Mouse (Mus musculus) forebrain, embryonic 14.5 days (tissue): ENCODE measurements around the gene Gpnmb. TPM values are rescaled to one million over a fixed set of nuclear protein-coding genes. Genes with fewer than 3 reads are reported as not detected.

Experiments
- ATAC-seq: fragments of 200-750 bp; cut with Nextera tagmentation; 2 replicates; pipeline ENCODE4 v1.8.0; 2017; ENCODE audit warnings: mild to moderate bottlenecking, moderate library complexity
- DNase-seq: peaks from one replicate; pipeline ENCODE4 v3.0.0-alpha.2; 2015; ENCODE audit warnings: low spot score
- H3K27ac ChIP-seq: fragments of 300-500 bp; sonication (generic); 2 replicates; pipeline ENCODE4 v1.5.1; 2014; ENCODE audit warnings: low read depth, mild to moderate bottlenecking, control low read depth, low read length, moderate library complexity
- H3K27me3 ChIP-seq: fragments of 300-500 bp; sonication (generic); replicated peaks from 2 replicates; pipeline ENCODE4 v1.6.1; 2014; ENCODE audit warnings: low read length, control low read depth, mixed read lengths; ENCODE audit not compliant: control insufficient read depth, insufficient read depth
- H3K36me3 ChIP-seq: fragments of 300-500 bp; sonication (generic); 2 replicates; pipeline ENCODE4 v1.6.1; 2014; ENCODE audit warnings: low read length, control low read depth; ENCODE audit not compliant: control insufficient read depth, insufficient read depth
- H3K4me1 ChIP-seq: fragments of 300-500 bp; sonication (generic); 2 replicates; pipeline ENCODE4 v1.6.1; 2014; ENCODE audit warnings: antibody characterized with exemption, low read length, control low read depth; ENCODE audit not compliant: control insufficient read depth, insufficient read depth
- H3K4me2 ChIP-seq: fragments of 300-500 bp; sonication (generic); 2 replicates; pipeline ENCODE4 v1.6.1; 2014; ENCODE audit warnings: mild to moderate bottlenecking, control low read depth, low read length
- H3K4me3 ChIP-seq: fragments of 300-500 bp; sonication (generic); 2 replicates; pipeline ENCODE4 v1.5.1; 2014; ENCODE audit warnings: low read depth, low read length, control low read depth
- H3K9ac ChIP-seq: fragments of 300-500 bp; sonication (generic); 2 replicates; pipeline ENCODE4 v1.6.1; 2014; ENCODE audit warnings: mild to moderate bottlenecking, low read length, control low read depth, moderate library complexity
- H3K9me3 ChIP-seq: fragments of 300-500 bp; sonication (generic); replicated peaks from 2 replicates; pipeline ENCODE4 v1.6.1; 2016; ENCODE audit warnings: low read length, control low read depth, mixed read lengths; ENCODE audit not compliant: control insufficient read depth
- WGBS: fragments of 180-500 bp; shearing (Covaris S2); extraction: QIAGEN DNeasy Blood & Tissue Kit; methylation state at CpG from one replicate; pipeline ENCODE4 v1.1.7; 2014; 5-methylcytosine and 5-hydroxymethylcytosine counted together
- polyA plus RNA-seq: library from polyadenylated mRNA; unstranded; fragments of >200 nt; fragmentation: Nextera tagmentation; extraction: Ambion mirVana; gene quantifications from 2 replicates; pipeline ENCODE4 v1.2.1, GENCODE M21; 2014

The Gpnmb gene
- polyA plus RNA-seq, 1 experiment from 2014 or later: 0.83 TPM

- Histone ChIP-seq H3K4me2 (no peak overlapping the region), H3K4me3 (no peak overlapping the region), H3K36me3 (peaks cover 64% of the 10 kb centered on the region), H3K9ac (no peak overlapping the region), H3K4me1 (peaks cover 16% of the 10 kb centered on the region), H3K27me3 (no peaks in the 10 kb centered on the region), H3K27ac (no peak overlapping the region), H3K9me3 (no peaks in the 10 kb centered on the region)
- ATAC-seq (no peak), DNase-seq (no peak)
- 88% methylated on average over 7 of the region's 7 CpGs for WGBS
Measured at GRCm38 (mm10) chr6:49096421-49096820, 60.1 kb downstream of the Gpnmb start.

- Histone ChIP-seq H3K4me2 (no peak overlapping the region), H3K4me3 (no peak overlapping the region), H3K27me3 (no peaks in the 10 kb centered on the region), H3K36me3 (peaks cover 61% of the 10 kb centered on the region), H3K4me1 (peaks cover 16% of the 10 kb centered on the region), H3K27ac (peak overlapping the region; percentile 65), H3K9ac (no peak overlapping the region), H3K9me3 (no peaks in the 10 kb centered on the region)
- DNase-seq (peak; percentile 89), ATAC-seq (peak; percentile 74; the same call in 1 of the 2 replicates)
- WGBS: 18% methylated on average over 13 of the region's 13 CpGs
Measured at GRCm38 (mm10) chr6:49096933-49097461, 60.7 kb downstream of the Gpnmb start.

GRCm38 (mm10) chr6:49097596-49098110, 61.3 kb downstream of the Gpnmb start:
- Histone ChIP-seq H3K9me3 (no peaks in the 10 kb centered on the region), H3K4me3 (no peak overlapping the region), H3K9ac (no peak overlapping the region), H3K4me1 (peaks cover 16% of the 10 kb centered on the region), H3K27ac (no peak overlapping the region), H3K27me3 (no peaks in the 10 kb centered on the region), H3K36me3 (peaks cover 62% of the 10 kb centered on the region), H3K4me2 (no peak overlapping the region; the same call in 1 of the 2 replicates)
- peak; percentile 51 for DNase-seq
- ATAC-seq: 0 out of 2 replicates have a peak, but pooled peaks have one; percentile 29
- 47% methylated on average over 5 of the region's 5 CpGs for WGBS

GRCm38 (mm10) chr6:49099086-49099485, 62.7 kb downstream of the Gpnmb start:
- H3K9me3 ChIP-seq: no peaks in the 10 kb centered on the region
- DNase-seq: no peak
- no peak overlapping the region for H3K4me2 ChIP-seq
- H3K4me3 ChIP-seq: no peak overlapping the region
- H3K27me3 ChIP-seq: no peaks in the 10 kb centered on the region
- no peak overlapping the region for H3K27ac ChIP-seq
- H3K4me1 ChIP-seq: peaks cover 16% of the 10 kb centered on the region
- H3K9ac ChIP-seq: no peak overlapping the region
- ATAC-seq: no peak
- WGBS: 78% methylated on average over 1 of the region's 1 CpGs
- peaks cover 53% of the 10 kb centered on the region for H3K36me3 ChIP-seq

- Histone ChIP-seq H3K36me3 (peaks cover 57% of the 10 kb centered on the region), H3K27me3 (no peaks in the 10 kb centered on the region), H3K9ac (no peak overlapping the region), H3K9me3 (no peaks in the 10 kb centered on the region), H3K4me3 (no peak overlapping the region), H3K4me1 (no peaks in the 10 kb centered on the region), H3K4me2 (no peak overlapping the region), H3K27ac (no peak overlapping the region)
- no peak for DNase-seq
- ATAC-seq: no peak
- WGBS: 86% methylated on average over 15 of the region's 15 CpGs
Measured at GRCm38 (mm10) chr6:49106746-49107500, 70.6 kb downstream of the Gpnmb start.

GRCm38 (mm10) chr6:49109196-49109595, 72.8 kb downstream of the Gpnmb start:
- WGBS: 92% methylated on average over 2 of the region's 2 CpGs

GRCm38 (mm10) chr6:49113895-49114294, 77.5 kb downstream of the Gpnmb start:
- Histone ChIP-seq H3K4me2 (no peak overlapping the region), H3K27me3 (no peaks in the 10 kb centered on the region), H3K4me3 (no peak overlapping the region), H3K36me3 (peaks cover 34% of the 10 kb centered on the region), H3K9me3 (no peaks in the 10 kb centered on the region), H3K27ac (no peak overlapping the region), H3K4me1 (no peaks in the 10 kb centered on the region), H3K9ac (no peak overlapping the region)
- DNase-seq (no peak), ATAC-seq (no peak)
- 93% methylated on average over 7 of the region's 7 CpGs for WGBS

More at GRCm38 (mm10) chr6:49109196-49109595, 72.8 kb downstream of the Gpnmb start:
- ATAC-seq (no peak), DNase-seq (no peak)
- Histone ChIP-seq H3K4me2 (no peak overlapping the region), H3K4me1 (no peaks in the 10 kb centered on the region), H3K9me3 (no peaks in the 10 kb centered on the region), H3K4me3 (no peak overlapping the region), H3K36me3 (peaks cover 45% of the 10 kb centered on the region), H3K27me3 (no peaks in the 10 kb centered on the region), H3K27ac (no peak overlapping the region), H3K9ac (no peak overlapping the region)

GRCm38 (mm10) chr6:49114457-49114856, 78.1 kb downstream of the Gpnmb start:
- H3K4me2 ChIP-seq: no peak overlapping the region
- H3K27me3 ChIP-seq: no peaks in the 10 kb centered on the region
- H3K27ac ChIP-seq: no peak overlapping the region
- H3K9ac ChIP-seq: no peak overlapping the region
- ATAC-seq: no peak
- H3K36me3 ChIP-seq: peaks cover 30% of the 10 kb centered on the region
- WGBS: 94% methylated on average over 6 of the region's 6 CpGs
- no peaks in the 10 kb centered on the region for H3K9me3 ChIP-seq
- DNase-seq: no peak
- H3K4me3 ChIP-seq: no peak overlapping the region
- peaks cover 1% of the 10 kb centered on the region; the same call in 1 of the 2 replicates for H3K4me1 ChIP-seq

- H3K4me1 ChIP-seq: peaks cover 2% of the 10 kb centered on the region; the same call in 1 of the 2 replicates
- peaks cover 27% of the 10 kb centered on the region for H3K36me3 ChIP-seq
- no peaks in the 10 kb centered on the region for H3K27me3 ChIP-seq
- ATAC-seq: no peak
- no peak overlapping the region for H3K27ac ChIP-seq
- H3K9me3 ChIP-seq: no peaks in the 10 kb centered on the region
- 89% methylated on average over 5 of the region's 5 CpGs for WGBS
- DNase-seq: no peak
- H3K4me3 ChIP-seq: no peak overlapping the region
- H3K4me2 ChIP-seq: no peak overlapping the region
- no peak overlapping the region for H3K9ac ChIP-seq
Measured at GRCm38 (mm10) chr6:49115550-49115949, 79.2 kb downstream of the Gpnmb start.
